Mouse (Mus musculus): ENCODE data around the gene Tbxa2r.

DNA sequence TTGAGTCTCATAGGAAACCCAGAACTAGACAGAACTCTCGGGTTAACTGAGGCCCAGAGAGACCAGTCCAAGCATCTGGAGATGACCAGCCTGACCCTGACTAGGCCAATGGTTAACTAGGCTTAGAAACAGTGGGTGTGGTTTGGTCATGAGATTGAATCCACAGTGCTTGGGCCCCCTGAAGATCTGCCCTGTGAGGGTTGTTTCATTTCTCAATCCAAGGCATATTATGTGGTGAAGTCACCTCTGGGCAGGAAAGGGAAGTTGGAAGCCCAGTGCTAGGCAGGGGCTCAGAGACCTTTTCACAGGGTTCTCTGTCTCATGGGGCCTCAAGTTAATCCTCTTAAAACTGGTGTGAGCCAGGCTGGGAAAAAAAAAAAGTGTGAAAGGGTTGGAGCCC lies 30.3 kb downstream of the Tbxa2r start:
- TF ChIP-seq POLR2A (IDR thresholded peaks at IDR 0.05; ENCODE audit: control insufficient read depth, low read depth, low read length) (no peak), CTCF (IDR thresholded peaks at IDR 0.05; ENCODE audit: control insufficient read depth, insufficient read depth, insufficient replicate concordance, low read depth, low read length) (no peak)
